Mouse (Mus musculus): Measurements from ENCODE around the gene Tbx21. TPM values are rescaled to one million over a fixed set of nuclear protein-coding genes. Genes with fewer than 3 reads are reported as not detected.

Tbx21 gene
- polyA plus RNA-seq, 1 experiment from 2014 or later: 0.14 TPM

DNA sequence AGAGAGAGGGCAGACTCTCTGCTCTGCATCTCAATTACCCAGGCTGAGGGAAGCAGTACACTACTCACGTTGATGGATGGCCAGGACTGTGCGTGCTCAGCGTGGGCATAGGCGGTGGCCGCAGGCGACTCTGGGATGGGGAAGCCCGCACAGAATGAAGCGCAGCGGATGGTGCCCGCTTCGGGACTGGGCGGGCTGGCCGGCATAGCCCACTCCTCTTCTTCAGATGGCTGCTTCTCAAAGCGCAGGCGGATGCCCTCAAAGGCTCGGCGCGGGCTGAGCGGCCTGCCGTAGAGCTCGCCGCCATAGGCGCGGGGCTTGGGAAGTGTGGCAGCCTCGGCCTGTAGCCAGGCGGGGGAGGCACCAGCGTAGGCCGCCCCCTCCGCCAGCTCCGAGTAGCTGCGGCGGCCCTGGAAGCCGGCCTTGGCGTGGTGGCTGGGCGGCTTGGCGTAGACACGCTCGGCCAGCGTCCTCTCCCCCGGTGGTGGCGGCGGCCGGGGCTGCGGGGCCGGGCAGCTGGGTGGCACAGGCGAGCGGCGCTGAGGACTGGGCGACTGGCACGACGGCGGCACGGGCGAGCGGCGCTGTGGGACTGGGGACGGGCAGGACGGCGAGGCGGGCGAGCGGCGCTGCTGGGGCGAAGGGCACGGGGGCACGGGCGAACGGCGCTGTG lies 23.6 kb upstream of the Tbx21 start:
- WGBS: 21% methylated on average over 46 of the region's 69 CpGs
- H3K36me3 ChIP-seq (ENCODE audit: insufficient read depth, low read length): 0 out of 2 replicates have a peak, but pooled peaks cover 3% of the 10 kb centered on the region
- no peak overlapping the region for H3K27ac ChIP-seq (ENCODE audit: low read length)
- H3K9me3 ChIP-seq (ENCODE audit: low read length): no peaks in the 10 kb centered on the region
- peak overlapping the region; percentile 43 for H3K4me3 ChIP-seq (ENCODE audit: low read length)
- peaks cover 4% of the 10 kb centered on the region for H3K27me3 ChIP-seq (ENCODE audit: insufficient read depth, low read length)
- H3K9ac ChIP-seq (replicated peaks; ENCODE audit: low read length): peak overlapping the region; percentile 65
- H3K4me1 ChIP-seq (ENCODE audit: insufficient read depth, low read length): peaks cover 20% of the 10 kb centered on the region
- ATAC-seq (ENCODE audit: low FRiP score, low TSS enrichment): peak; percentile 39
- H3K4me2 ChIP-seq (replicated peaks; ENCODE audit: low read depth, low read length): peak overlapping the region; percentile 81

DNA sequence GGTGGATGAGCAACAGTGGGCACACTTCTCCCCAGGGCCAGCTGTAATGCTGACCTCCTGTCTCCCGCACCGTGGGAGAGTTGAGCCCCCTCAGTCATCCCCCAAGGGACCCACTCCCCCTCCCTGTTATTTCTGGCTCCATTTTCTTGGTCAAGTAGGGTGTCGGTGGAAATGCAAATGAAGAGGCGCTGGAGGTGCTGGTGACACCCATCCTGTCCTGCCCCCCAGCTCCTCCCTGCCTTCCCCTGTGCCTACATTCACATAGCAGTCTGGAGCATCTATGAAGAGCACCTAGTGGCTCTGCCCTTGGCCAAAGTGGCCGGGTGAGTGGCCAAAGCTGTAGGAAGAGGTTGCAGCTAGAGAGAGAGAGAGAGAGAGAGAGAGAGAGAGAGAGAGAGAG lies 18.1 kb upstream of the Tbx21 start:
- H3K27ac ChIP-seq (ENCODE audit: low read length): no peak overlapping the region
- no peak overlapping the region for H3K4me2 ChIP-seq (replicated peaks; ENCODE audit: low read depth, low read length)
- no peaks in the 10 kb centered on the region for H3K36me3 ChIP-seq (ENCODE audit: insufficient read depth, low read length)
- ATAC-seq (ENCODE audit: low FRiP score, low TSS enrichment): no peak
- peaks cover 3% of the 10 kb centered on the region; the same call in 1 of the 2 replicates for H3K4me1 ChIP-seq (ENCODE audit: insufficient read depth, low read length)
- H3K9me3 ChIP-seq (ENCODE audit: low read length): no peaks in the 10 kb centered on the region
- no peak overlapping the region for H3K9ac ChIP-seq (replicated peaks; ENCODE audit: low read length)
- H3K27me3 ChIP-seq (ENCODE audit: insufficient read depth, low read length): 0 out of 2 replicates have a peak, but pooled peaks cover 3% of the 10 kb centered on the region
- WGBS: 57% methylated on average over 5 of the region's 5 CpGs
- no peak overlapping the region for H3K4me3 ChIP-seq (ENCODE audit: low read length)

DNA sequence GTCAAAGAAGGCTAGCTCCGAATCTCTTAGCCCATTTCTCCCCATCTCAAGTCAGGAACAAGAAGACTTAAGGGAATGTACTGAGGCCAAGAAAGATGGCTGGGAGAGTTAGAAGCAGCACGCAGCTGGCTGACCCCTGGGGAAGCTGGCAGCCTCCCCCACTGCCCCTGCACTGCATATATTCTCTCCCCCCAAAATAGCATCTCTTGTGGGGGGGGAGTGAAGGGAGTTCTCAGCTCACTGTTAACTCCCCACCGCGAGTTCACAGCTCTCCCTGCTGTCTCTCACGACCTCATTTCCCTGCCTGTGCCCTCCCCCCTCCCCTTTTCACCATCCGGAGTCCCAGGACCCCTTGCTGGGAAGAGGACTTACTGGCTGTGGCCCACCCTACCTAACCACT lies 17.1 kb upstream of the Tbx21 start:
- Histone ChIP-seq H3K36me3 (ENCODE audit: insufficient read depth, low read length) (no peaks in the 10 kb centered on the region), H3K4me2 (replicated peaks; ENCODE audit: low read depth, low read length) (no peak overlapping the region), H3K9me3 (ENCODE audit: low read length) (no peaks in the 10 kb centered on the region), H3K27ac (ENCODE audit: low read length) (no peak overlapping the region), H3K27me3 (ENCODE audit: insufficient read depth, low read length) (0 out of 2 replicates have a peak, but pooled peaks cover 3% of the 10 kb centered on the region), H3K4me3 (ENCODE audit: low read length) (no peak overlapping the region), H3K9ac (replicated peaks; ENCODE audit: low read length) (no peak overlapping the region), H3K4me1 (ENCODE audit: insufficient read depth, low read length) (peaks cover 9% of the 10 kb centered on the region)
- WGBS: 16% methylated on average over 6 of the region's 6 CpGs
- no peak for ATAC-seq (ENCODE audit: low FRiP score, low TSS enrichment)

DNA sequence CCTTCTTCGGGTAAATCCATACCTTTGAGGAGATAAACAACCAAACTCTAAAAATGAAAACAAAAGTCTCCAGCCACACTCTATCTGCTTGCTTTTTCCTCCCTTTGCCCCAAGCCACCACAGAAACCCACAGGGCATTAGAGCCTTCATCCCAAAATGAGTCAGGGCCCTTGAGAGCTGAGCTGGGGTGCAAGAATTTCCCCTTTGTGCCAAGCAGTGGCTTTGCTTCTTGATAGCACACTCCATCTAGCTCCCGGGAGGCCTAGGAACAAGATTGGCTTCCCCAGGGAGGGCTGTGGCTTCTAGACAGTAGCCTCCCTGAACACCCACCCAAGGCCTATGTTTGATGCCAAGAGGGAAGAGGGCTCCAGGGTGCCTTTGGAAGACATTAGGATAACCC lies 16.6 kb upstream of the Tbx21 start:
- H3K36me3 ChIP-seq (ENCODE audit: insufficient read depth, low read length): no peaks in the 10 kb centered on the region
- no peak for ATAC-seq (ENCODE audit: low FRiP score, low TSS enrichment)
- WGBS: 80% methylated on average over 2 of the region's 2 CpGs
- H3K4me2 ChIP-seq (replicated peaks; ENCODE audit: low read depth, low read length): no peak overlapping the region
- peaks cover 13% of the 10 kb centered on the region for H3K4me1 ChIP-seq (ENCODE audit: insufficient read depth, low read length)
- H3K9me3 ChIP-seq (ENCODE audit: low read length): no peaks in the 10 kb centered on the region
- H3K27ac ChIP-seq (ENCODE audit: low read length): no peak overlapping the region
- no peak overlapping the region for H3K4me3 ChIP-seq (ENCODE audit: low read length)
- no peak overlapping the region for H3K9ac ChIP-seq (replicated peaks; ENCODE audit: low read length)
- H3K27me3 ChIP-seq (ENCODE audit: insufficient read depth, low read length): 0 out of 2 replicates have a peak, but pooled peaks cover 3% of the 10 kb centered on the region

DNA sequence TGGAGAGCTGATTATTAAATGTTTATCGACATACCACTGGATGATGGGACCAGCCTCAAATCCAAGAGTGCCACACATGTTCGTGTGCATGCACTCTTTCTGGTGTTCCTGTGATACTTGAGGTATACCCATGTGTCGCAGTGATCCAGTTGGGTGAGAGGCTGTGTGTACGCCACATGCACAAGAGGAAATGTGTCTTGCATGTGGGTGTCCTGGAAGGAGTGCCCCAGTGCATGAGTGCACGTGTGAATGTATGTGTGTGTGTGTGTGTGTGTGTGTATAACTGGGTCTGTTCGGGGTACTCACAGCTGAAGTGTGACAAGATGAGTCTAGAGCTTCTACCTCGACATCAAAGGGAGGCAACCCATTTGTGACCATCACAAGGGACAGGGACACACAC lies 15.2 kb upstream of the Tbx21 start:
- Histone ChIP-seq H3K36me3 (ENCODE audit: insufficient read depth, low read length) (no peaks in the 10 kb centered on the region), H3K27me3 (ENCODE audit: insufficient read depth, low read length) (0 out of 2 replicates have a peak, but pooled peaks cover 5% of the 10 kb centered on the region), H3K9me3 (ENCODE audit: low read length) (no peaks in the 10 kb centered on the region), H3K4me3 (ENCODE audit: low read length) (no peak overlapping the region), H3K9ac (replicated peaks; ENCODE audit: low read length) (no peak overlapping the region), H3K4me1 (ENCODE audit: insufficient read depth, low read length) (peaks cover 15% of the 10 kb centered on the region), H3K4me2 (replicated peaks; ENCODE audit: low read depth, low read length) (no peak overlapping the region), H3K27ac (ENCODE audit: low read length) (no peak overlapping the region)
- ATAC-seq (ENCODE audit: low FRiP score, low TSS enrichment): no peak
- WGBS: 73% methylated on average over 7 of the region's 7 CpGs

DNA sequence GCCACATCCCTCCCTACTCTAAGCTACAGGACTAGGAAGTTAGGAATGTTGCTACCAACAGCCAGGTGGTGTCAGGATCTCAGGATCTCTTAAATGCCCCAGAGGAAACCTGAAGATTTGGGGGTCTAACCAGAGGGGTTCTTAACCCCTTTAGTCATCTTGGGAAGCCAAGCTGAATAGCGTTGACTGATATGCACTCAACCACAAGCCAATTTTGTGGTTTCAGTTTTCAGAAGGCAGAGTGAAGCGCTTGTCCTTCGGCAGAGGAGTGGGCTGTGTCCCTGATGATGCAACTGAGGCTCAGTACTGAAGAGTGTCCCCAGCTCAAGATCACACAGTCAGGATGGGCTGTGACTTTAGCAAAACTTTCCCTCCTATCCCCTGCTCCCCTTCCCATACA lies 13.8 kb upstream of the Tbx21 start:
- 72% methylated on average over 3 of the region's 3 CpGs for WGBS
- Histone ChIP-seq H3K4me3 (ENCODE audit: low read length) (no peak overlapping the region), H3K9ac (replicated peaks; ENCODE audit: low read length) (no peak overlapping the region), H3K36me3 (ENCODE audit: insufficient read depth, low read length) (no peaks in the 10 kb centered on the region), H3K27ac (ENCODE audit: low read length) (no peak overlapping the region), H3K9me3 (ENCODE audit: low read length) (no peaks in the 10 kb centered on the region), H3K4me1 (ENCODE audit: insufficient read depth, low read length) (peaks cover 11% of the 10 kb centered on the region), H3K27me3 (ENCODE audit: insufficient read depth, low read length) (0 out of 2 replicates have a peak, but pooled peaks cover 5% of the 10 kb centered on the region), H3K4me2 (replicated peaks; ENCODE audit: low read depth, low read length) (no peak overlapping the region)
- ATAC-seq (ENCODE audit: low FRiP score, low TSS enrichment): no peak

DNA sequence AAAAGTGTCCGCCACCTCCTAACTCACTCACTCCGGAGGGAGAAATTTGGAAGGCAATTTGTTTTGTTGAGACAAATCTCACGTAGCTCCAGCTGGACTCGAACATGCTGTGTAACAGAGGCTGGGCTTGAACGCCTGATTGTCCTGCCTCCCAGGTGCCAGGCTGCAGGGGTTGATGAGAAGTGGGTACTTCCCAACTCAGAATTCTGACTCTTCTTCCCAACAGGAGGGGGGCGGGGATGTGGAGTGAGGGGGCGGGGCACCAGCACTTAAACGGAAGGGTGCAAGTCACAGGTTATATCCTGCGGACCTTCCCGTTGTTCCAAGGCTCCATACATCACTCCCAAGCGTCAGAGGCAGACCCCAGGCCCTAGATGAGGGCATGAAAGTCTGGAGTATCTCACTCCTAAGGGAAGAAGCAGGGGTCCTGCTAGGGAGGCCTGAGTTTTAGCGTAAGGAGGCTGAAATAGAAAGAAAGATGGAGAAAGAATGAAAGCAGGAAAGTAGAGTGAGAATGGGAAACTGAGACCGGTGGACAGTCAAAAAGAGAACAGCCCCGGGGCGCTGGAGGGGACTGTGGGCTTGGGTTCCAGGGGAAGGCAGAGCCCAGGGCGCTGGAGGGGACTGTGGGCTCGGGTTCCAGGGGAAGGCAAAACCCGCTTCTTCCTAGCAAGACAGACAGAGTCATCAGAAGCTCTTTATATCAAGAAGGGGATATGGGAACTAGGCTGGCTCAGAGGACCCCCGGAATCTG lies 12.5 kb upstream of the Tbx21 start:
- no peaks in the 10 kb centered on the region for H3K36me3 ChIP-seq (ENCODE audit: insufficient read depth, low read length)
- peak overlapping the region; percentile 56 for H3K4me3 ChIP-seq (ENCODE audit: low read length)
- peak overlapping the region; percentile 90 for H3K4me2 ChIP-seq (replicated peaks; ENCODE audit: low read depth, low read length)
- peak overlapping the region; percentile 57; the same call in 1 of the 2 replicates for H3K9ac ChIP-seq (replicated peaks; ENCODE audit: low read length)
- H3K9me3 ChIP-seq (ENCODE audit: low read length): no peaks in the 10 kb centered on the region
- H3K27me3 ChIP-seq (ENCODE audit: insufficient read depth, low read length): 0 out of 2 replicates have a peak, but pooled peaks cover 5% of the 10 kb centered on the region
- peaks cover 11% of the 10 kb centered on the region for H3K4me1 ChIP-seq (ENCODE audit: insufficient read depth, low read length)
- ATAC-seq (ENCODE audit: low FRiP score, low TSS enrichment): no peak
- WGBS: 16% methylated on average over 19 of the region's 19 CpGs
- no peak overlapping the region for H3K27ac ChIP-seq (ENCODE audit: low read length)

DNA sequence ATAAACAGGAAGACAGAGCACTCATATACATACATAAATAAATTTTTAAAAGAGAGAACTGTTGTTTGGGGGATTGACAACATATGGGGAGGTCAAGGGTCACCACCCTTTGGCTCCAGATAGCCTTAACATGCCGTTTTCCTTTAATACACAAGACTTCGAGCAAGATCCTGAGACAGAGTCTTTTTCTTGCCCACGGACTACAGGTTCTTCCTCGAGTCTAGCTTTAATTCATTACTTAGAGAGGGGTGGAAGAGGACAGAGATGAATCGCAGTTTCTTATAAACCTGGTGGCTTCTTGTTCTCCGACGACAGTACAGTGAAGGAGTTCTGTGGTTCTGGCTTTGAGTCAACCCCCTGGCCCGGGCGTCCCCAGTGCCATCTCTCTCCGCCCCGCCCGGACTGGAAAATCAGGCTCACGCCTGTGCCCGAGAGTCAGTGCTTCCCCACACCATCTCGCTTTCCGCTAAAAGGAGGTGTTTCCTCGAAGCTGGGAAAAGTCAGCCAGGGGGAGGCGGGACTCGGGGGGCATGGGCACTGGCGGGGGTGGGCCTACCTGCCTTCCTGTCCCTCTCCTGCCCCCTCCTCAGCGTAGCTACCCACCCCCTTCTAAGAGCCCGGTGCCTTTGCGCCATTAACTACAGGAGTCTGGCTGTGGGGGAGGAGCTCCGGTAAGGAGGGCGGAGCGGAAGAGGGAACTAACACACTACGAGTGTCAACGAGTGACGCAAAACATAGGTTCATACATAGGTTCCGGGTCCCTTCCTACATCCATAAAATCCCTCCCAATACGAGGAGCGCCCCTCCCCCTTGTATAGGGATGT lies 11.7 kb upstream of the Tbx21 start:
- Histone ChIP-seq H3K27me3 (ENCODE audit: insufficient read depth, low read length) (0 out of 2 replicates have a peak, but pooled peaks cover 5% of the 10 kb centered on the region), H3K9ac (replicated peaks; ENCODE audit: low read length) (peak overlapping the region; percentile 57), H3K9me3 (ENCODE audit: low read length) (no peaks in the 10 kb centered on the region), H3K4me2 (replicated peaks; ENCODE audit: low read depth, low read length) (peak overlapping the region; percentile 90), H3K4me3 (ENCODE audit: low read length) (peak overlapping the region; percentile 56), H3K4me1 (ENCODE audit: insufficient read depth, low read length) (peaks cover 11% of the 10 kb centered on the region), H3K36me3 (ENCODE audit: insufficient read depth, low read length) (no peaks in the 10 kb centered on the region), H3K27ac (ENCODE audit: low read length) (no peak overlapping the region)
- WGBS: 3% methylated on average over 32 of the region's 32 CpGs
- ATAC-seq (ENCODE audit: low FRiP score, low TSS enrichment): peak; percentile 60

DNA sequence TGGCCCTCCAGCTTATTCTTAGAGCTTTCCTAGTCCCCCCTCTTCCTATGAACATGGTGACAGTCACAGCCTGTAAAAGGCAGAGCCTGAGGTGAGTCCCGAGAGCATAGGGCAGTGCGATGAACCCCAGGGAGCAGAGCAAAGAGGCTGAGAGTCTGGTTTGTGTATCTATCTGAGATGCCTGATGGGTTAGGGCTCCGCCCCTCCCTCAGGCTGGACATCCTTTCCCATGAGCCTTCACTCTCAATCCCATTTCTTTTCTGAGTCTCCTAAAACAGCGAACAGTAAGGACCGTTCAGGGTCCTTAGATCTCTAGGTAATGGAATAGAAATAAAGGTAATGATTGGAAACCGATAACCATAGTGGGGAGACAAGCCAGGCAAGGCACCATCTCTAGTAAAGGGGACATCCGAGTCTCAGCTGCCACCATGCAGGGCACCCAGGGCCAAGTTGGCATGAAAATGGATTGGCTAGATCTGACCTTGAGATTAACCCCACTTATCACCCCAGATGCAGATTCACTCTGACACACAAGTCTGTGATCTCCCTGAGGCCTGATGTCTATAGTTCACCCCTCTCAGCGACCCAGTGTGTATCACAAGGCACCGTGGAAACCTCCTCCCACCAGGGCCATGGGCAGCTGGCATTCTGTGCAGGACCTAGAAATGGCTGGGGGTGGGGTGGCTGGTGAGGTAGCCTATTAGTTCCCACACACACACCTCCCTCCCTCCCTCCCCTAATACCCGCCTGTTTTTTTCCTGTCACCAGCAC lies 9.3 kb upstream of the Tbx21 start:
- 64% methylated on average over 10 of the region's 10 CpGs for WGBS

More for the DNA sequence above, 9.3 kb upstream of the Tbx21 start:
- H3K27me3 ChIP-seq (ENCODE audit: insufficient read depth, low read length): 0 out of 2 replicates have a peak, but pooled peaks cover 5% of the 10 kb centered on the region
- H3K27ac ChIP-seq (ENCODE audit: low read length): no peak overlapping the region
- no peak for ATAC-seq (ENCODE audit: low FRiP score, low TSS enrichment)
- H3K36me3 ChIP-seq (ENCODE audit: insufficient read depth, low read length): no peaks in the 10 kb centered on the region
- H3K9ac ChIP-seq (replicated peaks; ENCODE audit: low read length): no peak overlapping the region
- H3K4me2 ChIP-seq (replicated peaks; ENCODE audit: low read depth, low read length): no peak overlapping the region
- H3K4me3 ChIP-seq (ENCODE audit: low read length): no peak overlapping the region
- H3K9me3 ChIP-seq (ENCODE audit: low read length): no peaks in the 10 kb centered on the region
- peaks cover 17% of the 10 kb centered on the region for H3K4me1 ChIP-seq (ENCODE audit: insufficient read depth, low read length)
